Mouse (Mus musculus): Measurements from ENCODE around the gene Ctsw. TPM values are rescaled to one million over a fixed set of nuclear protein-coding genes. Genes with fewer than 3 reads are reported as not detected.
A peak's percentile ranks its signal among the peaks of the same experiment; 100 is the strongest.

The Ctsw gene
- polyA plus RNA-seq, 1 experiment from 2014 or later, result 4.5 TPM

GRCm38 (mm10) chr19:5471846-5472245 is 3.5 kb upstream of the Ctsw start:
- H3K36me3 ChIP-seq (ENCODE audit: control insufficient read depth, insufficient read depth, low read length), result peaks cover 7% of the 10 kb centered on the region; the same call in 1 of the 2 replicates
- no peaks in the 10 kb centered on the region for H3K27me3 ChIP-seq (replicated peaks; ENCODE audit: control insufficient read depth, insufficient read depth, low read length)
- no peak overlapping the region for H3K4me3 ChIP-seq (ENCODE audit: low read length)
- H3K9me3 ChIP-seq (ENCODE audit: control insufficient read depth, low read length), result no peaks in the 10 kb centered on the region
- no peak overlapping the region for H3K27ac ChIP-seq (ENCODE audit: low read depth, low read length)
- no peak overlapping the region for H3K9ac ChIP-seq (ENCODE audit: low read depth, low read length)
- H3K4me2 ChIP-seq (ENCODE audit: low read length), result no peak overlapping the region
- 35% methylated on average over 5 of the region's 5 CpGs for WGBS
- H3K4me1 ChIP-seq (ENCODE audit: control insufficient read depth, insufficient read depth, low read depth, low read length), result peaks cover 20% of the 10 kb centered on the region
- no peak for ATAC-seq

GRCm38 (mm10) chr19:5466916-5467500 is 1.3 kb downstream of the Ctsw start:
- Histone ChIP-seq H3K27ac (ENCODE audit: low read depth, low read length) (no peak overlapping the region), H3K4me1 (ENCODE audit: control insufficient read depth, insufficient read depth, low read depth, low read length) (peaks cover 7% of the 10 kb centered on the region), H3K4me2 (ENCODE audit: low read length) (no peak overlapping the region), H3K36me3 (ENCODE audit: control insufficient read depth, insufficient read depth, low read length) (peaks cover 29% of the 10 kb centered on the region), H3K9me3 (ENCODE audit: control insufficient read depth, low read length) (no peaks in the 10 kb centered on the region), H3K9ac (ENCODE audit: low read depth, low read length) (no peak overlapping the region), H3K4me3 (ENCODE audit: low read length) (no peak overlapping the region), H3K27me3 (replicated peaks; ENCODE audit: control insufficient read depth, insufficient read depth, low read length) (no peaks in the 10 kb centered on the region)
- ATAC-seq, result no peak
- WGBS, result 93% methylated on average over 6 of the region's 6 CpGs

GRCm38 (mm10) chr19:5465037-5465436 is 3.3 kb downstream of the Ctsw start:
- no peak overlapping the region for H3K9ac ChIP-seq (ENCODE audit: low read depth, low read length)
- no peak overlapping the region for H3K4me2 ChIP-seq (ENCODE audit: low read length)
- peaks cover 19% of the 10 kb centered on the region for H3K4me1 ChIP-seq (ENCODE audit: control insufficient read depth, insufficient read depth, low read depth, low read length)
- ATAC-seq, result no peak
- WGBS, result 94% methylated on average over 8 of the region's 8 CpGs
- H3K9me3 ChIP-seq (ENCODE audit: control insufficient read depth, low read length), result no peaks in the 10 kb centered on the region
- H3K27me3 ChIP-seq (replicated peaks; ENCODE audit: control insufficient read depth, insufficient read depth, low read length), result no peaks in the 10 kb centered on the region
- peaks cover 32% of the 10 kb centered on the region for H3K36me3 ChIP-seq (ENCODE audit: control insufficient read depth, insufficient read depth, low read length)
- no peak overlapping the region for H3K4me3 ChIP-seq (ENCODE audit: low read length)
- no peak overlapping the region; the same call in 1 of the 2 replicates for H3K27ac ChIP-seq (ENCODE audit: low read depth, low read length)

- ATAC-seq, result peak; percentile 57; the same call in 1 of the 2 replicates
- Histone ChIP-seq H3K27ac (ENCODE audit: low read depth, low read length) (peak overlapping the region; percentile 69), H3K36me3 (ENCODE audit: control insufficient read depth, insufficient read depth, low read length) (peaks cover 32% of the 10 kb centered on the region), H3K4me1 (ENCODE audit: control insufficient read depth, insufficient read depth, low read depth, low read length) (peaks cover 22% of the 10 kb centered on the region), H3K4me3 (ENCODE audit: low read length) (peak overlapping the region; percentile 28), H3K27me3 (replicated peaks; ENCODE audit: control insufficient read depth, insufficient read depth, low read length) (no peaks in the 10 kb centered on the region), H3K9me3 (ENCODE audit: control insufficient read depth, low read length) (no peaks in the 10 kb centered on the region), H3K9ac (ENCODE audit: low read depth, low read length) (peak overlapping the region; percentile 43), H3K4me2 (ENCODE audit: low read length) (peak overlapping the region; percentile 50)
- WGBS, result 36% methylated on average over 14 of the region's 15 CpGs
Observed at GRCm38 (mm10) chr19:5463791-5464562, 4.3 kb downstream of the Ctsw start.

- no peak overlapping the region for H3K9ac ChIP-seq (ENCODE audit: low read depth, low read length)
- H3K4me2 ChIP-seq (ENCODE audit: low read length), result no peak overlapping the region
- 87% methylated on average over 9 of the region's 9 CpGs for WGBS
- peaks cover 23% of the 10 kb centered on the region for H3K4me1 ChIP-seq (ENCODE audit: control insufficient read depth, insufficient read depth, low read depth, low read length)
- H3K36me3 ChIP-seq (ENCODE audit: control insufficient read depth, insufficient read depth, low read length), result peaks cover 32% of the 10 kb centered on the region
- no peak overlapping the region for H3K4me3 ChIP-seq (ENCODE audit: low read length)
- H3K27me3 ChIP-seq (replicated peaks; ENCODE audit: control insufficient read depth, insufficient read depth, low read length), result no peaks in the 10 kb centered on the region
- ATAC-seq, result no peak
- no peaks in the 10 kb centered on the region for H3K9me3 ChIP-seq (ENCODE audit: control insufficient read depth, low read length)
- no peak overlapping the region for H3K27ac ChIP-seq (ENCODE audit: low read depth, low read length)
Observed at GRCm38 (mm10) chr19:5463212-5463611, 5.1 kb downstream of the Ctsw start.

GRCm38 (mm10) chr19:5461411-5461810 is 6.9 kb downstream of the Ctsw start:
- peaks cover 20% of the 10 kb centered on the region for H3K36me3 ChIP-seq (ENCODE audit: control insufficient read depth, insufficient read depth, low read length)
- H3K4me1 ChIP-seq (ENCODE audit: control insufficient read depth, insufficient read depth, low read depth, low read length), result peaks cover 30% of the 10 kb centered on the region
- WGBS, result 88% methylated on average over 6 of the region's 6 CpGs
- H3K4me2 ChIP-seq (ENCODE audit: low read length), result peak overlapping the region; percentile 94
- ATAC-seq, result no peak
- no peak overlapping the region for H3K27ac ChIP-seq (ENCODE audit: low read depth, low read length)
- peak overlapping the region; percentile 82 for H3K9ac ChIP-seq (ENCODE audit: low read depth, low read length)
- H3K9me3 ChIP-seq (ENCODE audit: control insufficient read depth, low read length), result no peaks in the 10 kb centered on the region
- no peaks in the 10 kb centered on the region for H3K27me3 ChIP-seq (replicated peaks; ENCODE audit: control insufficient read depth, insufficient read depth, low read length)
- peak overlapping the region; percentile 73 for H3K4me3 ChIP-seq (ENCODE audit: low read length)

GRCm38 (mm10) chr19:5460465-5460911 is 7.8 kb downstream of the Ctsw start, which contains the start of gene Fibp:
Gene Fibp (plus strand): TSS chr19:5460615.
- no peaks in the 10 kb centered on the region for H3K9me3 ChIP-seq (ENCODE audit: control insufficient read depth, low read length)
- no peaks in the 10 kb centered on the region for H3K27me3 ChIP-seq (replicated peaks; ENCODE audit: control insufficient read depth, insufficient read depth, low read length)
- WGBS, result under 1% methylated on average over 32 of the region's 32 CpGs
- ATAC-seq, result peak; percentile 66
- peak within 1 kb of the TSS; percentile 94 for H3K4me2 ChIP-seq (ENCODE audit: low read length)
- H3K27ac ChIP-seq (ENCODE audit: low read depth, low read length), result peak within 1 kb of the TSS; percentile 79
- H3K9ac ChIP-seq (ENCODE audit: low read depth, low read length), result peak within 1 kb of the TSS; percentile 82
- H3K4me1 ChIP-seq (ENCODE audit: control insufficient read depth, insufficient read depth, low read depth, low read length), result peaks cover 39% of the 10 kb centered on the region
- H3K4me3 ChIP-seq (ENCODE audit: low read length), result peak within 1 kb of the TSS; percentile 73
- peaks cover 15% of the 10 kb centered on the region for H3K36me3 ChIP-seq (ENCODE audit: control insufficient read depth, insufficient read depth, low read length)

GRCm38 (mm10) chr19:5459896-5460295 is 8.4 kb downstream of the Ctsw start:
- H3K36me3 ChIP-seq (ENCODE audit: control insufficient read depth, insufficient read depth, low read length), result peaks cover 10% of the 10 kb centered on the region
- WGBS, result 26% methylated on average over 3 of the region's 3 CpGs
- no peaks in the 10 kb centered on the region for H3K9me3 ChIP-seq (ENCODE audit: control insufficient read depth, low read length)
- peaks cover 45% of the 10 kb centered on the region for H3K4me1 ChIP-seq (ENCODE audit: control insufficient read depth, insufficient read depth, low read depth, low read length)
- peak overlapping the region; percentile 79 for H3K27ac ChIP-seq (ENCODE audit: low read depth, low read length)
- peak overlapping the region; percentile 94 for H3K4me2 ChIP-seq (ENCODE audit: low read length)
- ATAC-seq, result no peak
- H3K9ac ChIP-seq (ENCODE audit: low read depth, low read length), result peak overlapping the region; percentile 82
- H3K27me3 ChIP-seq (replicated peaks; ENCODE audit: control insufficient read depth, insufficient read depth, low read length), result no peaks in the 10 kb centered on the region
- peak overlapping the region; percentile 73 for H3K4me3 ChIP-seq (ENCODE audit: low read length)

- Histone ChIP-seq H3K9me3 (ENCODE audit: control insufficient read depth, low read length) (no peaks in the 10 kb centered on the region), H3K4me2 (ENCODE audit: low read length) (no peak overlapping the region), H3K4me3 (ENCODE audit: low read length) (no peak overlapping the region), H3K4me1 (ENCODE audit: control insufficient read depth, insufficient read depth, low read depth, low read length) (peaks cover 42% of the 10 kb centered on the region), H3K9ac (ENCODE audit: low read depth, low read length) (no peak overlapping the region), H3K36me3 (ENCODE audit: control insufficient read depth, insufficient read depth, low read length) (peaks cover 9% of the 10 kb centered on the region), H3K27me3 (replicated peaks; ENCODE audit: control insufficient read depth, insufficient read depth, low read length) (no peaks in the 10 kb centered on the region), H3K27ac (ENCODE audit: low read depth, low read length) (no peak overlapping the region)
- ATAC-seq, result no peak
- 75% methylated on average over 7 of the region's 7 CpGs for WGBS
Observed at GRCm38 (mm10) chr19:5459019-5459418, 9.3 kb downstream of the Ctsw start.

Measured in hindbrain, embryonic 16.5 days (tissue).